Comparison of ENCODE assay signal across 20 mouse cellular contexts in the genomic region with DNA sequence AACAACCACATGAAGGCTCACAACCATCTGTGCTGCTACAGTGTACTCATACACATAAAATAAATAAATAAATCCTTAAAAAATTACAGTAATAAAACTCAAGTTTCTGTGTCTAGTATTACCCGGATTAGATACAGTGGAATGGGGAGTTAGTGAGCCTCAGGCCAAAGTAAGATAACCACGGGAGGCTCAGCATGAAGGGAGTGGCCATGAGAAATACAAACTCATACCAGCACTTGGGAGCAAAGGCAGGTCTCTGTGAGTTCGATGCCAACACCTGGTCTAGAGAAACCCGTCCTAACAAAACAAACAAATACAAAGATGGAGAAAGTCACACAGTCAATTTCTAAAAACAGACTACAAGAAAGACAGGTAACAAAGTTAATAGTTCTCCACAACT. TPM values are rescaled to one million over a fixed set of nuclear protein-coding genes. Genes with fewer than 3 reads are reported as not detected.
A peak's percentile ranks its signal among the peaks of the same experiment; 100 is the strongest.
DNase-seq lines count a peak whose midpoint lies in the region; ATAC-seq and TF ChIP-seq lines count a peak whose summit lies in the region.
"Had no signal": no experiment of that assay in that cellular context is flagged by ENCODE, and none has a peak within 500 bp of the region (broad histone marks: within the 10 kb centered on the region; RNA-seq: fewer than 3 reads in every experiment).

No protein-coding gene starts in this region.

- peak overlapping the region; percentile 12; the same call in 1 of the 2 replicates for H3K4me2 ChIP-seq in liver, embryonic 12.5 days
- H3K4me2 ChIP-seq in liver, embryonic 16.5 days (ENCODE audit: low read depth, low read length), result 0 out of 2 replicates have a peak overlapping the region, but pooled peaks have one; percentile 13
- H3K4me2 ChIP-seq: embryonic facial prominence, embryonic 13.5 days; forebrain, embryonic 15.5 days; heart, embryonic 13.5 days; hindbrain, embryonic 15.5 days had no signal

- no peak for TF ChIP-seq EP300 in MEL (IDR thresholded peaks at IDR 0.05; ENCODE audit: low read depth in 1 of 2, low read length in 2 of 2)

- intact Hi-C loops in left cerebral cortex, postnatal 25 days (cut with DNase I), result no loop called here
- intact Hi-C loops in gastrocnemius, postnatal 14 days (cut with DNase I; ENCODE audit: low total_unique reads), result no loop called here

- H3K4me1 ChIP-seq in MEL (ENCODE audit: control insufficient read depth in 1 of 2, insufficient read depth in 2 of 2, low read length in 2 of 2), result peaks cover 41 to 45% of the 10 kb centered on the region in 2 experiments
- H3K4me1 ChIP-seq in liver, embryonic 12.5 days, result peaks cover 75% of the 10 kb centered on the region
- H3K4me1 ChIP-seq in liver, embryonic 16.5 days (ENCODE audit: control insufficient read depth, low read depth, low read length), result peaks cover 58% of the 10 kb centered on the region
- H3K4me1 ChIP-seq: embryonic facial prominence, embryonic 13.5 days; forebrain, embryonic 10.5 days; forebrain, embryonic 15.5 days; hindbrain, embryonic 15.5 days had no signal

- peak; percentile 81 for ATAC-seq in erythroblast, adult 5-6 weeks (replicated peaks; ENCODE audit: low FRiP score, poor library complexity, severe bottlenecking)
- ATAC-seq in liver, embryonic 12.5 days, result peak; percentile 70
- ATAC-seq in liver, embryonic 16.5 days (ENCODE audit: low read depth), result peak; percentile 70
- ATAC-seq: forebrain, embryonic 15.5 days had no signal

- H3K9ac ChIP-seq in MEL (ENCODE audit: control insufficient read depth, low read depth, low read length, poor library complexity, severe bottlenecking), result no peak overlapping the region
- H3K9ac ChIP-seq in liver, embryonic 12.5 days, result no peak overlapping the region
- no peak overlapping the region for H3K9ac ChIP-seq in liver, embryonic 16.5 days (ENCODE audit: low read depth, low read length)
- H3K9ac ChIP-seq: embryonic facial prominence, embryonic 13.5 days; forebrain, embryonic 15.5 days; heart, embryonic 13.5 days; hindbrain, embryonic 15.5 days had no signal

- TF ChIP-seq POLR2A in MEL (IDR thresholded peaks at IDR 0.05; ENCODE audit: control insufficient read depth in 1 of 2, insufficient read depth in 1 of 2, low read depth in 1 of 2, low read length in 2 of 2, poor library complexity in 1 of 2), result no peak

- peaks cover 38% of the 10 kb centered on the region for H3K79me2 ChIP-seq in MEL (ENCODE audit: control insufficient read depth, insufficient read depth, low read length, poor library complexity)

- no peak for TF ChIP-seq RAD21 in MEL (IDR thresholded peaks at IDR 0.05; ENCODE audit: low read depth, low read length)

- no peak for TF ChIP-seq CTCF in MEL (IDR thresholded peaks at IDR 0.05 in 2 of 3, conservative IDR thresholded peaks at IDR 0.05 in 1 of 3; ENCODE audit: control insufficient read depth in 1 of 3, insufficient read depth in 1 of 3, low read depth in 2 of 3, low read length in 3 of 3, poor library complexity in 1 of 3, severe bottlenecking in 1 of 3)

- H3K36me3 ChIP-seq in MEL (ENCODE audit: control insufficient read depth in 1 of 2, insufficient read depth in 2 of 2, low read length in 2 of 2), result peaks cover 24 to 58% of the 10 kb centered on the region in 2 experiments
- H3K36me3 ChIP-seq in liver, embryonic 12.5 days, result no peaks in the 10 kb centered on the region
- H3K36me3 ChIP-seq in liver, embryonic 16.5 days (ENCODE audit: control insufficient read depth, insufficient read depth), result no peaks in the 10 kb centered on the region
- H3K36me3 ChIP-seq: embryonic facial prominence, embryonic 13.5 days; forebrain, embryonic 10.5 days; forebrain, embryonic 15.5 days; heart, embryonic 13.5 days; hindbrain, embryonic 15.5 days had no signal

- no peaks in the 10 kb centered on the region for H3K27me3 ChIP-seq in MEL (ENCODE audit: control insufficient read depth in 1 of 2, insufficient read depth in 2 of 2, low read length in 2 of 2)
- no peaks in the 10 kb centered on the region for H3K27me3 ChIP-seq in liver, embryonic 12.5 days (replicated peaks)
- H3K27me3 ChIP-seq in liver, embryonic 16.5 days (ENCODE audit: control insufficient read depth, insufficient read depth, low read depth, low read length), result no peaks in the 10 kb centered on the region
- H3K27me3 ChIP-seq: CH12.LX; embryonic facial prominence, embryonic 13.5 days; forebrain, embryonic 15.5 days; heart, embryonic 13.5 days; hindbrain, embryonic 15.5 days had no signal

- H3K4me3 ChIP-seq in MEL (ENCODE audit: control insufficient read depth in 1 of 2, insufficient read depth in 1 of 2, low read depth in 2 of 2, low read length in 2 of 2), result no peak overlapping the region
- H3K4me3 ChIP-seq in liver, embryonic 12.5 days, result no peak overlapping the region
- H3K4me3 ChIP-seq in liver, embryonic 16.5 days (ENCODE audit: low read depth, low read length), result no peak overlapping the region
- H3K4me3 ChIP-seq: embryonic facial prominence, embryonic 13.5 days; forebrain, embryonic 10.5 days; forebrain, embryonic 15.5 days; heart, embryonic 13.5 days; hindbrain, embryonic 15.5 days had no signal

- 29% methylated on average over 4 of the region's 4 CpGs for whole genome bisulfite sequencing in liver, embryonic 12.5 days (ENCODE audit: insufficient replicate concordance)
- 41% methylated on average over 4 of the region's 4 CpGs for WGBS in liver, embryonic 16.5 days (ENCODE audit: insufficient replicate concordance)

- peak overlapping the region; percentile 25; the same call in 1 of the 2 replicates for H3K27ac ChIP-seq in MEL (ENCODE audit: control insufficient read depth, low read depth, low read length)
- peak overlapping the region; percentile 72 for H3K27ac ChIP-seq in liver, embryonic 12.5 days
- H3K27ac ChIP-seq in liver, embryonic 16.5 days (ENCODE audit: low read length), result peak overlapping the region; percentile 72
- H3K27ac ChIP-seq: embryonic facial prominence, embryonic 13.5 days; forebrain, embryonic 10.5 days; forebrain, embryonic 15.5 days; heart, embryonic 13.5 days; hindbrain, embryonic 15.5 days had no signal

- H3K9me3 ChIP-seq in MEL (replicated peaks; ENCODE audit: insufficient read depth, low read length), result no peaks in the 10 kb centered on the region
- no peaks in the 10 kb centered on the region for H3K9me3 ChIP-seq in liver, embryonic 12.5 days (replicated peaks)
- no peaks in the 10 kb centered on the region for H3K9me3 ChIP-seq in liver, embryonic 16.5 days (replicated peaks; ENCODE audit: control insufficient read depth, low read length)
- H3K9me3 ChIP-seq: forebrain, embryonic 10.5 days; forebrain, embryonic 15.5 days; heart, embryonic 13.5 days; hindbrain, embryonic 15.5 days had no signal

- peak; percentile 29 for DNase-seq in MEL (ENCODE audit: low read depth, low spot score)
- DNase-seq in left cerebral cortex, postnatal 25 days (ENCODE audit: low spot score in 2 of 2), result no peak
- DNase-seq in gastrocnemius, postnatal 14 days, result no peak
- DNase-seq in kidney, postnatal 10 days, result no peak
- DNase-seq: adrenal gland, adult 2 months; adrenal gland, postnatal 25 days; cerebellum, adult 8-10 months; cerebellum, postnatal 36 days; gastrocnemius, postnatal 10 days; heart, postnatal 36 days had no signal

TF ChIP-seq in MEL, 35 proteins besides CTCF, POLR2A, EP300 and RAD21:
- no peak for TF ChIP-seq RCOR1 (IDR thresholded peaks at IDR 0.05; ENCODE audit: low read depth, low read length)
- no peak for TF ChIP-seq JUND (IDR thresholded peaks at IDR 0.05; ENCODE audit: low read depth, low read length)
- TF ChIP-seq MAX (IDR thresholded peaks at IDR 0.05; ENCODE audit: low read length), result no peak
- no peak for TF ChIP-seq ZKSCAN1 (IDR thresholded peaks at IDR 0.05; ENCODE audit: low read depth, low read length)
- TF ChIP-seq MAFK (IDR thresholded peaks at IDR 0.05; ENCODE audit: borderline replicate concordance, low read depth, low read length), result no peak
- no peak for TF ChIP-seq TCF12 (IDR thresholded peaks at IDR 0.05; ENCODE audit: low read depth, low read length)
- no peak for TF ChIP-seq POLR2AphosphoS5 (IDR thresholded peaks at IDR 0.05; ENCODE audit: borderline replicate concordance, low read depth, low read length)
- TF ChIP-seq ZC3H11A (IDR thresholded peaks at IDR 0.05; ENCODE audit: low read depth, low read length), result no peak
- no peak for TF ChIP-seq SMC3 (IDR thresholded peaks at IDR 0.05; ENCODE audit: low read depth, low read length)

RNA-seq across cellular contexts. Expression of a gene that starts 18.3 kb away (rescaled TPM):
- 64.8 and 74.3 TPM in 2 replicates for total RNA-seq in MEL (2012; rRNA removed)
- 10 to 100 TPM in 1 of 2 experiments, not detected in 1; 76.1 TPM for polyA plus RNA-seq in MEL (2012; ENCODE audit: insufficient read depth in 1 of 2, insufficient read length in 2 of 2, low read depth in 1 of 2, low replicate concordance in 2 of 2, missing spikeins in 1 of 2)
- total RNA-seq in erythroblast, adult 5-6 weeks (2015; ENCODE audit: low replicate concordance), result 128 and 166 TPM in 2 replicates
- total RNA-seq in erythroblast, adult 5-6 weeks (2017; ENCODE audit: low replicate concordance), result 163 and 167 TPM in 2 replicates
- 10.1 and 10.3 TPM in 2 replicates for polyA plus RNA-seq in liver, embryonic 12.5 days (2016; fragmentation: Nextera tagmentation; extraction: Ambion mirVana)
- polyA plus RNA-seq in liver, embryonic 16.5 days (2015; fragmentation: Nextera tagmentation; extraction: Ambion mirVana), result 7.5 and 9.0 TPM in 2 replicates
- 1 to 10 TPM; 1.8 to 2.5 TPM for total RNA-seq in left cerebral cortex, postnatal 25 days (2021)
- under 1 TPM in 1 of 2 experiments, not detected in 1; 0.09 TPM for total RNA-seq in gastrocnemius, postnatal 14 days (2021)
- polyA plus RNA-seq: forebrain, embryonic 10.5 days; hindbrain, embryonic 11.5 days had no signal

Comparison
In these comparisons a context has a peak if more than half of its experiments do, and no peak if none do; other contexts are left out.
1. RNA of a gene that starts 18.3 kb away (total RNA-seq): 128 to 167 TPM in erythroblast, adult 5-6 weeks and 64.8 to 74.3 TPM in MEL; 1.8 to 2.5 TPM in left cerebral cortex, postnatal 25 days and 0.09 TPM in gastrocnemius, postnatal 14 days; every median in the first group is over 10 times any median in the second.
2. Peak in every context shown above with its lines, with median percentiles within 50 percentile points of each other: H3K27ac ChIP-seq and ATAC-seq.